In the genomic region with DNA sequence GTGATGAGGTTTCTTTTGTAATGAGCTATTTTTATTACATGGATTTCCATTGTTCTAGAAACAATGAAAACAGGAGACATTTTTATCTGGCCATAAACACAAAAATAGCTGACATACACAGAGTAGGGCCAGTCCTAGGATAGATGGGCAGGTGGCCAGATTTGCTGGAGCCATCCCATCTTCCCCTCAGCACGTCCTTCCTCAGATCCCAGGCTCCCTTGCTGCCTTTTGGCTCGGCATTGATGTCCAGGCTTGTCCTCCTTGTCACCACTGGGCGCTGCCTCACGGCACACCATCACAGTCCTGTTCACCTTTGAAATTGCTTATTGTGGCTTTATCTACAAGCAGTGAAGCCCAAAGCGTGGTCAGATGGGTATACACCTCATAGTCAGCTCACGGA, we compare ENCODE assay signal across 15 mouse cellular contexts. TPM values are rescaled to one million over a fixed set of nuclear protein-coding genes. Genes with fewer than 3 reads are reported as not detected.
DNase-seq lines count a peak whose midpoint lies in the region; ATAC-seq and TF ChIP-seq lines count a peak whose summit lies in the region.
"Had no signal": no experiment of that assay in that cellular context is flagged by ENCODE, and none has a peak within 500 bp of the region (broad histone marks: within the 10 kb centered on the region; RNA-seq: fewer than 3 reads in every experiment).

No protein-coding gene starts in this region.

- H3K4me3 ChIP-seq in lung, adult 2 months (replicated peaks; ENCODE audit: extremely low read depth, low read depth, low read length), result no peak overlapping the region
- no peak overlapping the region for H3K4me3 ChIP-seq in heart, postnatal 0 days (ENCODE audit: low read depth, low read length)
- no peak overlapping the region for H3K4me3 ChIP-seq in layer of hippocampus, adult 2 months
- H3K4me3 ChIP-seq: forebrain, embryonic 13.5 days; heart, embryonic 13.5 days; limb, embryonic 10.5 days; myocyte had no signal

- H3K9ac ChIP-seq in heart, postnatal 0 days (replicated peaks; ENCODE audit: low read depth, low read length), result no peak overlapping the region
- H3K9ac ChIP-seq: forebrain, embryonic 13.5 days; heart, embryonic 13.5 days had no signal

- no peak for TF ChIP-seq EP300 in heart, postnatal 0 days (IDR thresholded peaks at IDR 0.05; ENCODE audit: low read depth)

- peak; percentile 23; the same call in 1 of the 2 replicates for ATAC-seq in frontal cortex, adult (ENCODE audit: low TSS enrichment)
- ATAC-seq in heart, postnatal 0 days (ENCODE audit: insufficient read depth, low read depth), result no peak
- ATAC-seq: forebrain, embryonic 13.5 days had no signal

- TF ChIP-seq CTCF in lung, adult 2 months (IDR thresholded peaks at IDR 0.05; ENCODE audit: insufficient read depth, low read length), result no peak
- no peak for TF ChIP-seq CTCF in heart, postnatal 0 days (IDR thresholded peaks at IDR 0.05; ENCODE audit: low read depth)
- TF ChIP-seq CTCF in layer of hippocampus, adult 2 months (conservative IDR thresholded peaks at IDR 0.05), result no peak

- TF ChIP-seq POLR2A in lung, adult 2 months (IDR thresholded peaks at IDR 0.05; ENCODE audit: borderline replicate concordance, extremely low read depth, low read depth, low read length), result peak; percentile 36; the same call in 1 of the 2 replicates

- no peak overlapping the region for H3K4me2 ChIP-seq in heart, postnatal 0 days (ENCODE audit: low read depth, low read length)
- H3K4me2 ChIP-seq: forebrain, embryonic 13.5 days; heart, embryonic 13.5 days had no signal

- H3K27me3 ChIP-seq in heart, postnatal 0 days (ENCODE audit: control insufficient read depth, insufficient read depth, low read length), result no peaks in the 10 kb centered on the region
- H3K27me3 ChIP-seq: forebrain, embryonic 13.5 days; heart, embryonic 13.5 days had no signal

- H3K4me1 ChIP-seq in lung, adult 2 months (ENCODE audit: control insufficient read depth, insufficient read depth, low read length), result no peaks in the 10 kb centered on the region; the same call in 1 of the 2 replicates
- no peaks in the 10 kb centered on the region; the same call in 1 of the 2 replicates for H3K4me1 ChIP-seq in heart, postnatal 0 days (ENCODE audit: control insufficient read depth, insufficient read depth)
- H3K4me1 ChIP-seq: forebrain, embryonic 13.5 days had no signal

- no peak for DNase-seq in frontal cortex, postnatal 10 days (ENCODE audit: low spot score in 2 of 2)
- DNase-seq in lung, adult 2 months, result no peak
- no peak for DNase-seq in lung, adult 18-20 months
- no peak for DNase-seq in heart, postnatal 0 days (ENCODE audit: low spot score)
- DNase-seq in lung, postnatal 36 days, result peak; percentile 31
- DNase-seq in layer of hippocampus, adult 2 months (ENCODE audit: low spot score in 2 of 2), result no peak
- DNase-seq in adrenal gland, postnatal 10 days, result no peak
- DNase-seq: adrenal gland, postnatal 14 days; kidney, adult 9 months; right cerebral cortex, postnatal 14 days had no signal

- 0 out of 2 replicates have a peak overlapping the region, but pooled peaks have one; percentile 5 for H3K27ac ChIP-seq in heart, postnatal 0 days (ENCODE audit: low read depth)
- no peak overlapping the region for H3K27ac ChIP-seq in layer of hippocampus, adult 2 months
- H3K27ac ChIP-seq: forebrain, embryonic 13.5 days; heart, embryonic 13.5 days; limb, embryonic 10.5 days had no signal

- H3K9me3 ChIP-seq in heart, postnatal 0 days (replicated peaks; ENCODE audit: control insufficient read depth, low read length), result no peaks in the 10 kb centered on the region
- H3K9me3 ChIP-seq: forebrain, embryonic 13.5 days; heart, embryonic 13.5 days; limb, embryonic 10.5 days had no signal

- 45% methylated on average over 6 of the region's 6 CpGs for WGBS in lung, adult 2 months
- WGBS in heart, postnatal 0 days, result 42% methylated on average over 6 of the region's 6 CpGs

- no peaks in the 10 kb centered on the region for H3K36me3 ChIP-seq in heart, postnatal 0 days (replicated peaks; ENCODE audit: control insufficient read depth, insufficient read depth, low read length)
- H3K36me3 ChIP-seq: heart, embryonic 13.5 days; limb, embryonic 10.5 days had no signal

RNA-seq across cellular contexts. Expression of gene Adam23, which starts 15.0 kb away (rescaled TPM):
- 2.6 and 2.9 TPM in 2 replicates for polyA plus RNA-seq in lung, adult 2 months (2012; rRNA removed)
- total RNA-seq in heart, postnatal 0 days (2014; rRNA removed; ENCODE audit: low replicate concordance), result 3.7 and 8.9 TPM in 2 replicates
- polyA plus RNA-seq in heart, postnatal 0 days (2015; fragmentation: Nextera tagmentation; extraction: Ambion mirVana), result 0.72 and 0.74 TPM in 2 replicates
- total RNA-seq in layer of hippocampus, adult 2 months (2021), result 100 to 1,000 TPM; 129 to 131 TPM
- total RNA-seq in adrenal gland, postnatal 10 days (2021), result 10 to 100 TPM; 15.0 to 18.1 TPM

Comparison
In these comparisons a context has a peak if more than half of its experiments do, and no peak if none do; other contexts are left out.
1. RNA of gene Adam23, which starts 15.0 kb away (total RNA-seq): 129 to 131 TPM in layer of hippocampus, adult 2 months; 15.0 to 18.1 TPM in adrenal gland, postnatal 10 days and 3.7 to 8.9 TPM in heart, postnatal 0 days; every median in the first group is over 4 times any median in the second.